Mouse (Mus musculus) c-Kit-positive CD71-negative TER-119-negative erythroid progenitor cells, embryonic 14.5 days (primary cell): ENCODE results near the gene Gm20855.
"Not testable (repeated sequence)": the region's sequence is repeated elsewhere in the genome, so short reads cannot be mapped to it uniquely, and the experiment has no call there.

ENCODE experiments used
- DNase-seq: peaks from one replicate; pipeline ENCODE4 v3.0.0-alpha.2; 2013; ENCODE audit warnings: low read depth

Gene Gm20855

GRCm38 (mm10) chrY:35131733-35132132 lies at the start of gene Gm20855:
Gene Gm20855, minus strand, starts transcription at chrY:35131833.
- not testable (repeated sequence) for DNase-seq
